Mouse (Mus musculus): ENCODE measurements around the gene Gm4307. TPM values are rescaled to one million over a fixed set of nuclear protein-coding genes. Genes with fewer than 3 reads are reported as not detected.

Gm4307 gene
- polyA plus RNA-seq (2017; shearing (Covaris generic)): not detected

DNA sequence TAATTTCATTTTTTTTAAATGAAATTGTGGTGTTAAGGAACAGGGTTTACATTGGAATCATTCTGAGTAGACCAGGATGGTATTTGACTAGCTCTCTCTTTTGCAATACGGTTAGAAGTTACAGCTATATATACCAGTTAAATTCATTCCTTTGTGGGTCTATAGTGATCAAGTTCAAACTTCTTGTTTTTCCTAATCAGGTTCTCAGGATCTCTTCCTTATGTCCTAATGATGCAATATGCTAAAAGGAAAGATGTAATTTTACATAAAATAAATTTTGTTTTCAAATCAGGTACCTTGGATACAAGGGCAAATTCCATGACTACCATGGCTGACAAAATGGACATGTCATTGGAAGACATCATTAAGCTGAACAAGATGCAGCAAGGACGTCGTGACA is at the start of gene Gm4307:
TSS of gene Gm4307 (plus strand) at position 301 of the 400 bp plus-strand sequence.

DNA sequence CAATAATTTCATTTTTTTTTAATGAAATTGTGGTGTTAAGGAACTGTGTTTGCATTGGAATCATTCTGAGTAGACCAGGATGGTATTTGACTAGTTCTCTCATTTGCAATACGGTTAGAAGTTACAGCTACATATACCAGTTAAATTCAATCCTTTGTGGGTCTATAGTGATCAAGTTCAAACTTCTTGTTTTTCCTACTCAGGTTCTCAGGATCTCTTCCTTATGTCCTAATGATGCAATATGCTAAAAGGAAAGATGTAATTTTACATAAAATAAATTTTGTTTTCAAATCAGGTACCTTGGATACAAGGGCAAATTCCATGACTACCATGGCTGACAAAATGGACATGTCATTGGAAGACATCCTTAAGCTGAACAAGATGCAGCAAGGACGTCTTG is 25.8 kb upstream of the Gm4307 start, which contains the start of gene Gm4301:
TSS of gene Gm4301 (plus strand) at position 301 of the 400 bp plus-strand sequence.

DNA sequence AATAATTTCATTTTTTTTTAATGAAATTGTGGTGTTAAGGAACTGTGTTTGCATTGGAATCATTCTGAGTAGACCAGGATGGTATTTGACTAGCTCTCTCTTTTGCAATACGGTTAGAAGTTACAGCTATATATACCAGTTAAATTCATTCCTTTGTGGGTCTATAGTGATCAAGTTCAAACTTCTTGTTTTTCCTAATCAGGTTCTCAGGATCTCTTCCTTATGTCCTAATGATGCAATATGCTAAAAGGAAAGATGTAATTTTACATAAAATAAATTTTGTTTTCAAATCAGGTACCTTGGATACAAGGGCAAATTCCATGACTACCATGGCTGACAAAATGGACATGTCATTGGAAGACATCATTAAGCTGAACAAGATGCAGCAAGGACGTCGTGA is 20.6 kb upstream of the Gm4307 start, which contains the start of gene Gm4302:
TSS of gene Gm4302 (plus strand) at position 301 of the 400 bp plus-strand sequence.

DNA sequence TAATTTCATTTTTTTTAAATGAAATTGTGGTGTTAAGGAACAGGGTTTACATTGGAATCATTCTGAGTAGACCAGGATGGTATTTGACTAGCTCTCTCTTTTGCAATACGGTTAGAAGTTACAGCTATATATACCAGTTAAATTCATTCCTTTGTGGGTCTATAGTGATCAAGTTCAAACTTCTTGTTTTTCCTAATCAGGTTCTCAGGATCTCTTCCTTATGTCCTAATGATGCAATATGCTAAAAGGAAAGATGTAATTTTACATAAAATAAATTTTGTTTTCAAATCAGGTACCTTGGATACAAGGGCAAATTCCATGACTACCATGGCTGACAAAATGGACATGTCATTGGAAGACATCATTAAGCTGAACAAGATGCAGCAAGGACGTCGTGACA is 15.5 kb upstream of the Gm4307 start, which contains the start of gene Gm4303:
TSS of gene Gm4303 (plus strand) at position 301 of the 400 bp plus-strand sequence.

DNA sequence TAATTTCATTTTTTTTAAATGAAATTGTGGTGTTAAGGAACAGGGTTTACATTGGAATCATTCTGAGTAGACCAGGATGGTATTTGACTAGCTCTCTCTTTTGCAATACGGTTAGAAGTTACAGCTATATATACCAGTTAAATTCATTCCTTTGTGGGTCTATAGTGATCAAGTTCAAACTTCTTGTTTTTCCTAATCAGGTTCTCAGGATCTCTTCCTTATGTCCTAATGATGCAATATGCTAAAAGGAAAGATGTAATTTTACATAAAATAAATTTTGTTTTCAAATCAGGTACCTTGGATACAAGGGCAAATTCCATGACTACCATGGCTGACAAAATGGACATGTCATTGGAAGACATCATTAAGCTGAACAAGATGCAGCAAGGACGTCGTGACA is 10.3 kb upstream of the Gm4307 start, which contains the start of gene Gm4305:
TSS of gene Gm4305 (plus strand) at position 301 of the 400 bp plus-strand sequence.

DNA sequence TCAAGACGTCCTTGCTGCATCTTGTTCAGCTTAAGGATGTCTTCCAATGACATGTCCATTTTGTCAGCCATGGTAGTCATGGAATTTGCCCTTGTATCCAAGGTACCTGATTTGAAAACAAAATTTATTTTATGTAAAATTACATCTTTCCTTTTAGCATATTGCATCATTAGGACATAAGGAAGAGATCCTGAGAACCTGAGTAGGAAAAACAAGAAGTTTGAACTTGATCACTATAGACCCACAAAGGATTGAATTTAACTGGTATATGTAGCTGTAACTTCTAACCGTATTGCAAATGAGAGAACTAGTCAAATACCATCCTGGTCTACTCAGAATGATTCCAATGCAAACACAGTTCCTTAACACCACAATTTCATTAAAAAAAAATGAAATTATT is 21.3 kb downstream of the Gm4307 start, which contains the start of gene Gm4312:
TSS of gene Gm4312 (minus strand) at position 101 of the 400 bp plus-strand sequence.

Other genes starting within 250 kb of the Gm4307 start
- not detected for gene Gm4301, start 25.7 kb upstream of the Gm4307 start, polyA plus RNA-seq (2017; shearing (Covaris generic))
- gene Gm4302, start 20.5 kb upstream of the Gm4307 start, polyA plus RNA-seq (2017; shearing (Covaris generic)): not detected
- not detected for gene Gm4303, start 15.4 kb upstream of the Gm4307 start, polyA plus RNA-seq (2017; shearing (Covaris generic))
- gene Gm4305, start 10.2 kb upstream of the Gm4307 start, polyA plus RNA-seq (2017; shearing (Covaris generic)): not detected
- gene Gm4312, start 21.2 kb downstream of the Gm4307 start, polyA plus RNA-seq (2017; shearing (Covaris generic)): not detected
- gene Tmtc3, start 126.0 kb downstream of the Gm4307 start, polyA plus RNA-seq (2017; shearing (Covaris generic)): 1.3 TPM
- 3.8 TPM for gene Cep290, start 126.2 kb downstream of the Gm4307 start, polyA plus RNA-seq (2017; shearing (Covaris generic))
- 6.5 TPM for gene 4930430F08Rik, start 229.1 kb downstream of the Gm4307 start, polyA plus RNA-seq (2017; shearing (Covaris generic))
- not detected for gene 1700017N19Rik, start 229.1 kb downstream of the Gm4307 start, polyA plus RNA-seq (2017; shearing (Covaris generic))